Comparison of ENCODE assay signal across 10 mouse cellular contexts in the genomic region with DNA sequence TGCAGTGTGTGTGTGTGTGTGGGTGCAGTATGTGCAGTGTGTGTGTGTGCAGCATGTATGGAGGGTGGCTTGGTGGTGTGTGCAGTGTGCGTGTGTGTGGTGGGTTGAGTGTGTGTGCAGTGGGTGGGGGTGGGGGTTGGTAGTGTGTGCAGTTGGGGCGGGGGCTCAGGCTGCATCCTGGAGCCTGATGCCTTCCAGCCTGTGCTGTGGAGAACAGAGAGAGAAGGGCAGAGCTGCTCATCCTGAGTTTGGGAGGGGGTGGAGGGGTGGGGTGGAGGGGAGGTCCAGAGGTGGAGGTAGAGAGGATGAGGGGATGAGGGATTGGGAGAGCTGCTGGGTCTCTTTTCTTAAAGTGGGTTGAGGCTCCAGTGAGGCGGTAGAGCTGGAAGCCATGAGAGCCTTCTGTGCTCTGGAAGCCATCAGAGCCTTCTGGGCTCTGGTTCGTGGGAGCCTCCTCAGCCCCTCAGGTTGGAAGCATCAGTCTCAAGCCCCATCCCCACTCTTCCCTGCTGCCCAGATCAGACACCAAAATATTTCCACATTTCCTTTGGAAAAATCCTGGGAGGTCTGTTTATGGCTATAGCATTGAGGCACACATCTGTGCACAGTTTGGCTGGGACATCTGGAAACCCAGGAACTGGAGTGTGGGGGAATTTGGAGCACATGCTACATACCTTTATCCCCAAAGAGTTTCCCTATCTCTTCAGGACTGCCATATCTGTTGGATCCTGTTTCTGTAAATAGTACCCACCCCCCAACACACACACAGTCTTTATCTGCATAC. TPM values are rescaled to one million over a fixed set of nuclear protein-coding genes. Genes with fewer than 3 reads are reported as not detected.
DNase-seq lines count a peak whose midpoint lies in the region; ATAC-seq lines count a peak whose summit lies in the region.
"Had no signal": no experiment of that assay in that cellular context is flagged by ENCODE, and none has a peak within 500 bp of the region (broad histone marks: within the 10 kb centered on the region; RNA-seq: fewer than 3 reads in every experiment).

No protein-coding gene starts in this region.

- no peak overlapping the region for H3K4me2 ChIP-seq in kidney, embryonic 16.5 days (replicated peaks; ENCODE audit: low read depth, low read length)
- no peak overlapping the region for H3K4me2 ChIP-seq in neural tube, embryonic 14.5 days (ENCODE audit: low read depth, low read length)
- H3K4me2 ChIP-seq: neural tube, embryonic 12.5 days had no signal

- peaks cover 40% of the 10 kb centered on the region for H3K4me1 ChIP-seq in kidney, embryonic 16.5 days (ENCODE audit: insufficient read depth, low read length)
- H3K4me1 ChIP-seq in embryonic facial prominence, embryonic 10.5 days = peaks cover 76% of the 10 kb centered on the region
- H3K4me1 ChIP-seq in neural tube, embryonic 14.5 days (ENCODE audit: control insufficient read depth, insufficient read depth, low read length) = no peaks in the 10 kb centered on the region

- intact Hi-C loops in left cerebral cortex, postnatal 36 days (cut with DNase I) = no loop called here

- ATAC-seq in kidney, embryonic 16.5 days (ENCODE audit: low FRiP score, low TSS enrichment) = peak; percentile 21
- peak; percentile 41; the same call in 1 of the 2 replicates for ATAC-seq in neural tube, embryonic 14.5 days (ENCODE audit: low read depth)

- H3K36me3 ChIP-seq in kidney, embryonic 16.5 days (ENCODE audit: insufficient read depth, low read length) = no peaks in the 10 kb centered on the region
- no peaks in the 10 kb centered on the region for H3K36me3 ChIP-seq in embryonic facial prominence, embryonic 10.5 days (replicated peaks)
- no peaks in the 10 kb centered on the region for H3K36me3 ChIP-seq in neural tube, embryonic 14.5 days (ENCODE audit: control insufficient read depth, insufficient read depth, low read length)
- H3K36me3 ChIP-seq: G1E; neural tube, embryonic 12.5 days had no signal

- no peaks in the 10 kb centered on the region for H3K9me3 ChIP-seq in kidney, embryonic 16.5 days (ENCODE audit: low read length)
- no peaks in the 10 kb centered on the region for H3K9me3 ChIP-seq in embryonic facial prominence, embryonic 10.5 days
- no peaks in the 10 kb centered on the region for H3K9me3 ChIP-seq in neural tube, embryonic 14.5 days (ENCODE audit: control insufficient read depth, low read length)
- H3K9me3 ChIP-seq: G1E; neural tube, embryonic 12.5 days had no signal

- no peak overlapping the region for H3K4me3 ChIP-seq in kidney, embryonic 16.5 days (ENCODE audit: low read length)
- no peak overlapping the region for H3K4me3 ChIP-seq in embryonic facial prominence, embryonic 10.5 days
- no peak overlapping the region for H3K4me3 ChIP-seq in neural tube, embryonic 14.5 days (ENCODE audit: low read depth, low read length)
- H3K4me3 ChIP-seq: neural tube, embryonic 12.5 days had no signal

- H3K27me3 ChIP-seq in kidney, embryonic 16.5 days (ENCODE audit: insufficient read depth, low read length) = no peaks in the 10 kb centered on the region
- 0 out of 2 replicates have a peak, but pooled peaks cover 4% of the 10 kb centered on the region for H3K27me3 ChIP-seq in embryonic facial prominence, embryonic 10.5 days (replicated peaks; ENCODE audit: low read depth, poor library complexity, severe bottlenecking)
- no peaks in the 10 kb centered on the region for H3K27me3 ChIP-seq in neural tube, embryonic 14.5 days (ENCODE audit: control insufficient read depth, insufficient read depth, low read length)
- H3K27me3 ChIP-seq: neural tube, embryonic 12.5 days had no signal

- peak overlapping the region; percentile 87 for H3K27ac ChIP-seq in kidney, embryonic 16.5 days (ENCODE audit: low read length)
- H3K27ac ChIP-seq in embryonic facial prominence, embryonic 10.5 days (replicated peaks) = peak overlapping the region; percentile 89
- peak overlapping the region; percentile 52 for H3K27ac ChIP-seq in neural tube, embryonic 14.5 days (ENCODE audit: low read depth, low read length)
- H3K27ac ChIP-seq: neural tube, embryonic 12.5 days had no signal

- 46% methylated on average over 4 of the region's 4 CpGs for WGBS in kidney, embryonic 16.5 days
- 34% methylated on average over 4 of the region's 4 CpGs for WGBS in embryonic facial prominence, embryonic 10.5 days
- whole genome bisulfite sequencing in neural tube, embryonic 14.5 days = 46% methylated on average over 4 of the region's 4 CpGs

- peak overlapping the region; percentile 24 for H3K9ac ChIP-seq in kidney, embryonic 16.5 days (replicated peaks; ENCODE audit: low read length)
- H3K9ac ChIP-seq in neural tube, embryonic 14.5 days (replicated peaks; ENCODE audit: low read depth, low read length) = no peak overlapping the region
- H3K9ac ChIP-seq: neural tube, embryonic 12.5 days had no signal

- DNase-seq in kidney, adult 11 months = no peak
- peak; percentile 72 for DNase-seq in embryonic facial prominence, embryonic 10.5 days (ENCODE audit: low spot score)
- peak; percentile 65 to 66 for DNase-seq in kidney, postnatal 4 days
- no peak for DNase-seq in layer of hippocampus, adult 9-11 months
- DNase-seq in left cerebral cortex, postnatal 36 days (ENCODE audit: low spot score in 2 of 2) = no peak

RNA-seq across cellular contexts. Expression of a gene that starts 21.6 kb away (rescaled TPM):
- 46.6 and 63.8 TPM in 2 replicates for polyA plus RNA-seq in kidney, embryonic 16.5 days (2015; fragmentation: Nextera tagmentation; extraction: Ambion mirVana)
- 55.2 and 57.0 TPM in 2 replicates for polyA plus RNA-seq in embryonic facial prominence, embryonic 10.5 days (2016; fragmentation: Nextera tagmentation; extraction: Ambion mirVana)
- polyA plus RNA-seq in neural tube, embryonic 14.5 days (2014; fragmentation: Nextera tagmentation; extraction: Ambion mirVana) = 2.3 and 9.3 TPM in 2 replicates
- 10 to 100 TPM; 15.0 to 17.4 TPM for total RNA-seq in left cerebral cortex, postnatal 36 days (2021)

RNA-seq across cellular contexts. Expression of a gene that starts 49.3 kb away (rescaled TPM):
- 1.1 and 2.0 TPM in 2 replicates for polyA plus RNA-seq in kidney, embryonic 16.5 days (2015; fragmentation: Nextera tagmentation; extraction: Ambion mirVana)
- polyA plus RNA-seq in embryonic facial prominence, embryonic 10.5 days (2016; fragmentation: Nextera tagmentation; extraction: Ambion mirVana) = 4.4 and 4.7 TPM in 2 replicates
- not detected in 2 replicates for polyA plus RNA-seq in neural tube, embryonic 14.5 days (2014; fragmentation: Nextera tagmentation; extraction: Ambion mirVana)
- total RNA-seq in left cerebral cortex, postnatal 36 days (2021) = under 1 TPM; 0.30 to 0.75 TPM
- total RNA-seq: G1E; heart, adult 8-10 months had no signal
- polyA plus RNA-seq: G1E had no signal

RNA-seq across cellular contexts. Expression of a gene that starts 51.1 kb away (rescaled TPM):
- 0.15 and 0.18 TPM in 2 replicates for polyA plus RNA-seq in kidney, embryonic 16.5 days (2015; fragmentation: Nextera tagmentation; extraction: Ambion mirVana)
- polyA plus RNA-seq in embryonic facial prominence, embryonic 10.5 days (2016; fragmentation: Nextera tagmentation; extraction: Ambion mirVana) = not detected in 2 replicates
- not detected in 2 replicates for polyA plus RNA-seq in neural tube, embryonic 14.5 days (2014; fragmentation: Nextera tagmentation; extraction: Ambion mirVana)
- under 1 TPM in 1 of 2 experiments, not detected in 1; 0.29 TPM for total RNA-seq in left cerebral cortex, postnatal 36 days (2021)
- total RNA-seq: heart, adult 8-10 months had no signal
- polyA plus RNA-seq: G1E; neural tube, embryonic 12.5 days had no signal

Comparison
In these comparisons a context has a peak if more than half of its experiments do, and no peak if none do; other contexts are left out.
1. DNase-seq: peak in embryonic facial prominence, embryonic 10.5 days (single experiment) and kidney, postnatal 4 days (2 of 2); none in kidney, adult 11 months (single experiment), layer of hippocampus, adult 9-11 months (single experiment) and left cerebral cortex, postnatal 36 days (0 of 2).
2. Peak in every context shown above with its lines, with median percentiles within 50 percentile points of each other: H3K27ac ChIP-seq.